Mouse (Mus musculus): ENCODE measurements around the gene Cdh4.

- no peak for TF ChIP-seq CTCF (IDR thresholded peaks at IDR 0.05; ENCODE audit: borderline replicate concordance, insufficient read depth, low read depth, low read length)
- no peak for TF ChIP-seq POLR2A (IDR thresholded peaks at IDR 0.05; ENCODE audit: borderline replicate concordance, insufficient read depth, low read length)
Measured at GRCm38 (mm10) chr2:179891048-179891447, 448.8 kb downstream of the Cdh4 start.

All from cerebellum, adult 2 months (tissue).